Mouse (Mus musculus): Measurements from ENCODE around the gene Hmgb1. TPM values are rescaled to one million over a fixed set of nuclear protein-coding genes. Genes with fewer than 3 reads are reported as not detected.
A peak's percentile ranks its signal among the peaks of the same experiment; 100 is the strongest.

The Hmgb1 gene
- polyA plus RNA-seq (2011; ENCODE audit: insufficient read length, low read depth, missing spikeins): 131 and 138 TPM in 2 replicates

DNA sequence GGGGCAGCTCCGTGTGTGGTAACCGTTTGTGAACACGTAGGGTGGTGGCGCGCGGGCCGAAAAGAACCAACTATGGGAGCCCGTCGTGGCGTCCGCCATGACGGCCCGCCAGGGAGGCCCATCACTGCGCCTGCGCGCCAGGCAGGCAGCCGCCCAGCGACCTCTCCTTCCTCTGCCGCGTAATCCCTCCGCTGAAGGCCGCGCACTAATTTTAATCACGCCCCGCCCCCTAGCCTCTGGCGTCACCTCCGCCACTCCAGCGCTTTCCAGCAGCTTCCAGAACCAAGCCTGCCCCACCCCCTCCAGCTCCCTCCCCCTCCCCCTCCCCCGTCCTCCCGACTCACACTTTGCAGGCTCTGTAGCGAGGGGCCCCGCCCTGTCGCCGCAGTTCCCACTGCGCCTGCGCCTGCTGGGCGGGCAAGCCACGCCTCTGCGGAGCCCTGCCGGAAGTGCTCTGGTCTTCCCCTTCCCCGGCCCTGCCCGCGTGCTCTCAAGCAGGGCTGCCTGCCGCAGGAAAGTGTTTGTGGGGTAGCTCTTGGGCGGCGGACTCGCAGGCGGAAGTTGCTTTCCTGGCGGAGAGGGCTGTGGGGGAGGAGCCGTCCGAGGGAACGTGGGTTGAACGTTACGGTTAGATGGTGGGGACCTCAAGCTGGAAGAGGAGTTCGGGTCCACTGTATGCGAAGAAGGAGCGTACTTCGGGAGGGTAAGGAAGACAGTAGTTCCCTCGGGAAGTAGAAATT lies at the start of gene Hmgb1, which contains the start of gene Uspl1:
Hmgb1 (minus strand) TSS at position 386 of the 740 bp plus-strand sequence.
Uspl1 (plus strand) TSS at position 247 of the 740 bp plus-strand sequence.
- H3K4me3 ChIP-seq (ENCODE audit: insufficient read depth, low read length): peak within 1 kb of the TSS; percentile 67
- no peak for TF ChIP-seq CTCF (IDR thresholded peaks at IDR 0.05; ENCODE audit: borderline replicate concordance, insufficient read depth, low read length)
- TF ChIP-seq POLR2A (IDR thresholded peaks at IDR 0.05; ENCODE audit: low read depth, low read length): peak; percentile 96
- H3K27ac ChIP-seq (ENCODE audit: insufficient read depth, low read length): peak within 1 kb of the TSS; percentile 97
- no peaks in the 10 kb centered on the region for H3K4me1 ChIP-seq (ENCODE audit: control insufficient read depth, insufficient read depth, low read length)

DNA sequence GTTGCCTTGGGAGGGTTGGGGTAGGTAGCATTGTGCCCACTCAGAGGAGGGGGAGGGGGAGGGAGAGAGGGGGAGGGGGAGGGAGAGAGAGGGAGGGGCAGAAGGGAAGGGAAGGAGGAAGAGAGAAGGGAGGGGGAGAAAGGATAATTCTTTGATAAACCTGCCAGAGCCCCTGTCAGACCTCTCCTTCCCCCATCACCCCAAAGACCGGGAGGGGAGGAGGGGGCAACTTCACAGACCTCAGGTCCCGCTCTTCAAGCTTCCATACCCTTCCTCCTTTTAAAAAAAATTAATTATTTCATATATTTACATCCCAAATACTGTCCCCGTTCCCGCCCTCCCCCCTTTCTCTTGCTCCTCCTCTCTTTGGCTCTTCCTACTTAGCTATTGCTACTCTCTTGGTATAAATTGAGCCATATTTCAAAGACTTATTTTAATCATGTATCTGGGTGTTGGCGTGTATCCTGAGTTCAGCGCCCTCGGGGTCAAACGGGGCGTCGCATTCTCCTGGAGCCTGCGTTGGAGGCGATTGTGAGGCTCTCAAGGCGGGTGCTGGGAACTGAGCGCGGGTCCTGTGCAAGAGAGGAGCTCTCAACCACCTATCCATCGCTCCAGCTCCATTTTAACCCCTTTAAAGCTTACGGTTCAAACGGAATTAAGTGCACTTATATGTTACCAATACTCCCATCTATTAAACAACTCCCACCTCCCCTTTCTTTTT lies 45.5 kb upstream of the Hmgb1 start:
- peak overlapping the region; percentile 36 for H3K4me3 ChIP-seq (ENCODE audit: insufficient read depth, low read length)
- peak overlapping the region; percentile 67 for H3K27ac ChIP-seq (ENCODE audit: insufficient read depth, low read length)
- no peaks in the 10 kb centered on the region for H3K4me1 ChIP-seq (ENCODE audit: control insufficient read depth, insufficient read depth, low read length)
- TF ChIP-seq CTCF (IDR thresholded peaks at IDR 0.05; ENCODE audit: borderline replicate concordance, insufficient read depth, low read length): no peak
- no peak for TF ChIP-seq POLR2A (IDR thresholded peaks at IDR 0.05; ENCODE audit: low read depth, low read length)

DNA sequence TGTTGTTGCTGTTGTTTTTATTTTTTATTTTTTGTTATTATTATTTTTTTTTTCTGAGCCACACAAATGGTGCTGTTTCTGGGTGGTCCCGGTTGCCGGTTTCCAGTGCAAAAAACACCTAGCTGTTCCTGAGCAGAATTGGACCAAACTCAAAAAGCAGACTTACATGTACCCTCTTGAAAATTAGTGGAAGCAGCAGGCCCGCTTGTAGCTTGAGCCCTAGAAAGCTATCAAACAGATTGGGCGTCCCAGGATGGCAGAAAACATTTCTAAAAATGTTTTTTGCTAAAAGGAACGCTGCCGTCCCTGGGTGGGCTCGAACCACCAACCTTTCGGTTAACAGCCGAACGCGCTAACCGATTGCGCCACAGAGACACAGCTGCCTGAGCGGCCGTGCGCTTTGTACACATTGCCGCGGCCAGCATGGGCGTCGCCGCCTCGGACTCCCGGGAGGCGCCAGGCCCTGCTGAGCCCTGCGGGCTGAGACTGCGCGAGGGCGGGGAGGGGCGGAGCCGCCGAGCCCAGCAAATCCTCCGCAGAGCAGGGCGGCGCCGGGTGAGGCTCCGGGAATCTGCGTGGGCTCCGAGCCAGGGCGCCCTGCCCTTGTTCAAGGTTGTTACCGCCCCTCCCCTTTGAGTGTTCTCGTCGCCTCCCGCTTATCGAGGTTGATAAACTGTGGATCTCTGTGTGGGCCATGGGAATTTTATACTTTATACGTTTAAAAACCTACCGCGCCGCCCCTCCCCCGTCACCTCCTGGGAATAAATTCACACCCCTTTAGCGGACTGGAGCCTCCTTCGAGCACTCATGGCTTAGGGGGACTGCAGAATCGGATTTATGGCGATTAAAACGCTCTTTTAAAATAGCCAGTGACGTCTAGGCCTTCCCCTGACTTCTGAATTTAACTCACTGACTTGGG lies 44.7 kb upstream of the Hmgb1 start:
- TF ChIP-seq CTCF (IDR thresholded peaks at IDR 0.05; ENCODE audit: borderline replicate concordance, insufficient read depth, low read length) (no peak), POLR2A (IDR thresholded peaks at IDR 0.05; ENCODE audit: low read depth, low read length) (peak; percentile 59)

DNA sequence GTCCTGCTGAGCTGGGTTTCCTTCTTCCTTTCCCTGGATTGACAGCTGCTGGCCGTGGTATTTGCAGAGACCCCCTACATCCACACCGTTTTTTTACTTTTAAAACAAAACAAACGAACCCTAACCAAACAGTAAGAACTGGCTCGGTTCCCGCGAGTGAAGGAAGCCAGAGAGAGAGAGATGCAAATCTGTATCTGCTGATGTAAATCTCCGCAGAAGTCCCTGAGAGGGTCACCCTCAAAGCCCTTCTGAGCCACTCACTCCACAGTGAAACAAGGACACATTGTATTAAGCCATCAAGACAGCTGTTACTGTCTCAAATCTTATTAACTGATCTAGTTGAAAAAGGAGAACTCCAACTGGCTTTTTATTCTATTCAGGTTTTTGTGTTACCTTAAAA lies 40.4 kb upstream of the Hmgb1 start:
- TF ChIP-seq POLR2A (IDR thresholded peaks at IDR 0.05; ENCODE audit: low read depth, low read length) (no peak), CTCF (IDR thresholded peaks at IDR 0.05; ENCODE audit: borderline replicate concordance, insufficient read depth, low read length) (no peak)
- Histone ChIP-seq H3K4me1 (ENCODE audit: control insufficient read depth, insufficient read depth, low read length) (no peaks in the 10 kb centered on the region), H3K4me3 (ENCODE audit: insufficient read depth, low read length) (no peak overlapping the region), H3K27ac (ENCODE audit: insufficient read depth, low read length) (no peak overlapping the region)

More for the DNA sequence above, 44.7 kb upstream of the Hmgb1 start:
- Histone ChIP-seq H3K4me3 (ENCODE audit: insufficient read depth, low read length) (peak overlapping the region; percentile 36), H3K27ac (ENCODE audit: insufficient read depth, low read length) (peak overlapping the region; percentile 67), H3K4me1 (ENCODE audit: control insufficient read depth, insufficient read depth, low read length) (no peaks in the 10 kb centered on the region)

DNA sequence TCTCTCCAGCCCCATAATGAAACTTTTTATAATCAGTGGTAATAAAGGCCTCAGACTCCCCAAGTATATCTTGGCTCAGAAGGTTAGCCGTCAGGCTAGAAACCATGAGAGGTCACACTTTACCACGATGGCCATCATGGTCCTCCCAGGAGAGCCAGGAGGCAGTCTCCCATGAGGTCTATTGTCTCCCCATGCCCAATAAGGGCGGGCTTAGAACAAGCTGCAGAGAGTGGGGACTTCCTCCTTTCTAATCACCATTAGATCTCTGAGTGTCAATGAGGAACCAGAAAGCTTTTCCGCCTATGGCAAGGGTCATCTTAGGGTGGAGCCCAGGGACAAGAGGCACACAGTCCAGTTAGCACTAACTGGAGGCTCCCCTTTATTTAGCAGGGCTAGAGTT lies 37.1 kb upstream of the Hmgb1 start:
- TF ChIP-seq CTCF (IDR thresholded peaks at IDR 0.05; ENCODE audit: borderline replicate concordance, insufficient read depth, low read length) (no peak), POLR2A (IDR thresholded peaks at IDR 0.05; ENCODE audit: low read depth, low read length) (no peak)
- H3K27ac ChIP-seq (ENCODE audit: insufficient read depth, low read length): no peak overlapping the region
- H3K4me3 ChIP-seq (ENCODE audit: insufficient read depth, low read length): no peak overlapping the region
- no peaks in the 10 kb centered on the region for H3K4me1 ChIP-seq (ENCODE audit: control insufficient read depth, insufficient read depth, low read length)

- no peak overlapping the region for H3K4me3 ChIP-seq (ENCODE audit: insufficient read depth, low read length)
Observed at GRCm38 (mm10) chr5:149219493-149219892, 35.2 kb upstream of the Hmgb1 start.

DNA sequence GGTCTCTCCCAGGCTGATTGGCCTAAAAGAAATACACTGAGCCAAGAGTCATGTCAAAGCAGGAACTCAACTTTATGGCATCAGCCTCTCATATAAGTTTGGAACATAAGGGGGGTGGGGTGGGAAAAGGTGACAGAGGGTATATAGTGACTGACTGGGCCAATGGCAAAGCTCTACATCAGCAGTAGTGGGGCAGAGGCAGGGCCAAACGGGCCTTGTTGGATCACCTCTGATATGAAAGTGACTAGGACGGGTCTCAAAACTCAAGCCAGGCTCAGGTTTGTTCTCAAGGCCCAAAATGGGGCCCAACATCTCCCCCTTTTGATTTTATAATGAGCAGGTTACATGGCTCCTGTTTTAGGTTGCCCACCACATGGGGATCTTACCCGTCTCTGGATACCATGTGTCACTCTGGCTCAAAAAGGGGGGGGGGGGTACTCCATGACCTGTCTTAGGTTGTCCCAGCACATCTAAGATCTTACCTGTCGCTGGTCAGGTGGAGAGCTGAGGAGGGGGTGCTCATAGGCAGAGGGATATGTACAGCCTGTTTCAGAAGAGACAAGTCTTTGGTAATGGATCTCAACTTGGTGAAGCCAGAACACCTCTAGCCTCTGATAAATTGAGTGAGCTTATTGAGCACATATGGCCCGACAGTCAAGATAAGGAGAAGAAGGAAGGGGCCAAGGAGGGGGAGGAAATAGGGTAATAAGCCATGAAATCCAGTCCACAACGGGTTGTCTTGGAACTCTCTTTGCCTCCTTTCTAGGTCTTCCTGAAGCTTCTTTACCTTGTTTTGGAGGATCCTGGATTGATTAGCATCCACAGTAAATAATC lies 33.5 kb upstream of the Hmgb1 start:
- H3K27ac ChIP-seq (ENCODE audit: insufficient read depth, low read length): no peak overlapping the region
- no peak overlapping the region for H3K4me3 ChIP-seq (ENCODE audit: insufficient read depth, low read length)
- H3K4me1 ChIP-seq (ENCODE audit: control insufficient read depth, insufficient read depth, low read length): no peaks in the 10 kb centered on the region
- no peak for TF ChIP-seq POLR2A (IDR thresholded peaks at IDR 0.05; ENCODE audit: low read depth, low read length)
- no peak for TF ChIP-seq CTCF (IDR thresholded peaks at IDR 0.05; ENCODE audit: borderline replicate concordance, insufficient read depth, low read length)

More at GRCm38 (mm10) chr5:149219493-149219892, 35.2 kb upstream of the Hmgb1 start:
- TF ChIP-seq CTCF (IDR thresholded peaks at IDR 0.05; ENCODE audit: borderline replicate concordance, insufficient read depth, low read length) (no peak), POLR2A (IDR thresholded peaks at IDR 0.05; ENCODE audit: low read depth, low read length) (no peak)
- H3K27ac ChIP-seq (ENCODE audit: insufficient read depth, low read length): no peak overlapping the region
- no peaks in the 10 kb centered on the region for H3K4me1 ChIP-seq (ENCODE audit: control insufficient read depth, insufficient read depth, low read length)

DNA sequence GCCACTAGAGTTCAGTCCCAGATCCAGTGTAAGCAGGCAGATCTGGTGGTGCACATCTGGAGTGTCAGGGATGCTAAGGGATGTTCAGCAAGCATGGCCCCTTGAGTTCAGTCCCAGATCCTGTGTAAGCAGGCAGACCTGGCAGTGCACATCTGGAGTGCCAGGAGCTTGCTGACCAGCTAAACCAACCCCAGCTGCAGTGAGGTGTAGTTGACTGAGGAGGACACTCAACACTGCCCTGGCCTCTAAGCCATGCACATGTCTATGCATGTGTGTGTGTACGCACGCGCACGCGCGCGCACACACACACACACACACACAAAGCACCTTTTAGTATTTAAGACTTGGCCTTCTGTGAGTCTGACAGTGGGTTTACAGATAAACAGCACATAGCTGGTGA lies 31.3 kb upstream of the Hmgb1 start:
- TF ChIP-seq CTCF (IDR thresholded peaks at IDR 0.05; ENCODE audit: borderline replicate concordance, insufficient read depth, low read length) (no peak), POLR2A (IDR thresholded peaks at IDR 0.05; ENCODE audit: low read depth, low read length) (no peak)
- no peak overlapping the region for H3K27ac ChIP-seq (ENCODE audit: insufficient read depth, low read length)

More for the DNA sequence above, 31.3 kb upstream of the Hmgb1 start:
- no peaks in the 10 kb centered on the region for H3K4me1 ChIP-seq (ENCODE audit: control insufficient read depth, insufficient read depth, low read length)
- no peak overlapping the region for H3K4me3 ChIP-seq (ENCODE audit: insufficient read depth, low read length)
